Mouse (Mus musculus) spleen, adult 2 months (tissue): ENCODE data around the gene Astn2. TPM values are rescaled to one million over a fixed set of nuclear protein-coding genes. Genes with fewer than 3 reads are reported as not detected.

Source experiments
- DNase-seq, 2 experiments: peaks; one replicate each; pipeline versions ENCODE4 v3.0.0 to v3.0.0-alpha.2; 2012 to 2021; ENCODE audit warnings: low spot score in 2 of 2, low read depth in 1 of 2
- H3K27ac ChIP-seq: fragments of 200-500 bp; 2 replicates; pipeline ENCODE4 v1.5.1; 2012; ENCODE audit warnings: low read length, inconsistent platforms; ENCODE audit not compliant: insufficient read depth
- H3K27me3 ChIP-seq: fragments of 200-500 bp; 2 replicates; pipeline ENCODE4 v1.6.1; 2012; ENCODE audit warnings: mild to moderate bottlenecking, moderate library complexity, low read length, inconsistent platforms; ENCODE audit not compliant: control insufficient read depth, insufficient read depth
- H3K36me3 ChIP-seq: fragments of 200-500 bp; 2 replicates; pipeline ENCODE4 v1.6.1; 2012; ENCODE audit warnings: mild to moderate bottlenecking, low read length, inconsistent platforms; ENCODE audit not compliant: control insufficient read depth, insufficient read depth
- H3K4me1 ChIP-seq: fragments of 200-500 bp; 2 replicates; pipeline ENCODE4 v1.6.1; 2011; ENCODE audit warnings: inconsistent platforms; ENCODE audit not compliant: control insufficient read depth, insufficient read depth, insufficient read length
- H3K4me3 ChIP-seq: fragments of 200-500 bp; 2 replicates; pipeline ENCODE4 v1.5.1; 2011; ENCODE audit warnings: mild to moderate bottlenecking, inconsistent platforms; ENCODE audit not compliant: insufficient read depth, insufficient read length; ENCODE audit errors: extremely low read depth
- CTCF ChIP-seq: fragments of 200-500 bp; IDR thresholded peaks from 2 replicates; pipeline ENCODE4 v1.5.1; 2011; ENCODE audit warnings: mild to moderate bottlenecking, inconsistent platforms; ENCODE audit not compliant: insufficient read depth, insufficient read length, insufficient replicate concordance; ENCODE audit errors: extremely low read depth
- POLR2A ChIP-seq: fragments of 200-500 bp; IDR thresholded peaks from 2 replicates; pipeline ENCODE4 v1.6.1; 2011; ENCODE audit warnings: low read depth, low read length, inconsistent platforms
- WGBS: fragments of 180-500 bp; shearing (Covaris S2); methylation state at CpG from one replicate; pipeline ENCODE4 v1.1.7; 2018; 5-methylcytosine and 5-hydroxymethylcytosine counted together
- polyA plus RNA-seq: library from polyadenylated mRNA; depleted of rRNA; stranded (reverse); fragments of >200 nt; gene quantifications from 2 replicates; pipeline ENCODE4 v1.2.3, GENCODE M21; 2012

The Astn2 gene
- polyA plus RNA-seq, 1 experiment = 3.9 TPM

GRCm38 (mm10) chr4:65672294-65672693 is 732.1 kb downstream of the Astn2 start:
- Histone ChIP-seq H3K4me3 (no peak overlapping the region), H3K27me3 (no peaks in the 10 kb centered on the region), H3K4me1 (no peaks in the 10 kb centered on the region), H3K27ac (no peak overlapping the region), H3K36me3 (no peaks in the 10 kb centered on the region)
- 74% methylated on average over 2 of the region's 2 CpGs for WGBS
- TF ChIP-seq CTCF = no peak
- TF ChIP-seq POLR2A = no peak
- DNase-seq = no peak

DNA sequence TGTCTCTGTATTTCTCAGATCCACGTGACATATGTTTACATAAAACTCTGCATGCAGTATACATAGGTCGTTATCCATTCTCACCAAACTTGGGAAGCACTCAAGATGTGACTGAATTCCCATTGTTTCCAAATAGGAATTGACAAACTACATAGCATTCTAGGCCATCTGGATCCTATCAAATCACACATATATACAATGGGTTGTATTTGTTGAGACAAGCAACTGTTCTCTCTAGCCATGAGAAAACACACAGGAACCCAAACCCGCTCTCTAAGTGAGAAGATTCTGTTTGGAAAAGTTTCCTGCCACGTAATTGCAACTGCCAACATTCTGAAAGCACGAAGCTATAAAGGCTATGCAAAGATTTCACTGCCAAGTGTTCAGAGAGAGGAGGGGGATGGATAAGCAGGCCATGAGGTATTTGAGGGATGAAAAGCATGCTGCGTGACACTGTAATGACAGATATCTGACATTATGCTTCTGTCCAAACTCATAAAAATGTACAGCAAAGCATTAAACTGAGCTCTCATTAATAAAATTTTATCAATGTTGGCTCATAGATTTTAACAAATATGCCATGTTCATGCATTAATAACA is 732.7 kb downstream of the Astn2 start:
- WGBS = 75% methylated on average over 6 of the region's 6 CpGs
- Histone ChIP-seq H3K4me1 (no peaks in the 10 kb centered on the region), H3K36me3 (no peaks in the 10 kb centered on the region), H3K4me3 (no peak overlapping the region), H3K27me3 (no peaks in the 10 kb centered on the region), H3K27ac (no peak overlapping the region)
- DNase-seq = no peak
- no peak for TF ChIP-seq CTCF
- TF ChIP-seq POLR2A = no peak

DNA sequence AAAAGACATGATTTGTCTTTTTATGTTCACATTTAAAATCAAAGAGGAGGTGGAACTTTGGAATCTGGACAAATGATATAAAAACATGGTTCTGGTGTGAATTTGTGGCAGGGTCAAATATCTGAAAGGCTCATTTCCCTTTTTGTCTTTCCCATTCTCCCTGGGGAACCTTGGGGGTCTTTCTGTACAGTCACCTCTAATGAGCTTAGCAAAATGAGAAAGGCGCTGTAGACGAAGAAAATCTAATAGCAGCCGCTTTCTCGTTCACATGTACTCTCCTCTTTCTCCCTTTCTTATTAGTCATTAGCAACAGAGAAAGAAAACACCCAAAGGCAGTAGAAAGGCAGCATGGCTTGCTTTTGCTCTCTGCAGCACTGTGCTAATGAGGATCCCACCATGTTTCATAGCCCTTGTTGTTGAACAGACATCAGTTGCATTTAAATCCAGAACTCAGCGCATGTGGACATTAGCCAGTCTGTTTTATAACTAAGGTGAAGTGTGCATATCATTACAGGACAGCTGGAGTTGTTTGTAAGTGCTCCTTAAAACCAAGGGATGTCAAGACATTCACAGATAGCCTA is 737.3 kb downstream of the Astn2 start:
- Histone ChIP-seq H3K27ac (no peak overlapping the region), H3K4me1 (no peaks in the 10 kb centered on the region), H3K4me3 (no peak overlapping the region), H3K36me3 (no peaks in the 10 kb centered on the region), H3K27me3 (no peaks in the 10 kb centered on the region)
- WGBS = 90% methylated on average over 5 of the region's 5 CpGs
- TF ChIP-seq POLR2A = no peak
- TF ChIP-seq CTCF = no peak
- no peak for DNase-seq

DNA sequence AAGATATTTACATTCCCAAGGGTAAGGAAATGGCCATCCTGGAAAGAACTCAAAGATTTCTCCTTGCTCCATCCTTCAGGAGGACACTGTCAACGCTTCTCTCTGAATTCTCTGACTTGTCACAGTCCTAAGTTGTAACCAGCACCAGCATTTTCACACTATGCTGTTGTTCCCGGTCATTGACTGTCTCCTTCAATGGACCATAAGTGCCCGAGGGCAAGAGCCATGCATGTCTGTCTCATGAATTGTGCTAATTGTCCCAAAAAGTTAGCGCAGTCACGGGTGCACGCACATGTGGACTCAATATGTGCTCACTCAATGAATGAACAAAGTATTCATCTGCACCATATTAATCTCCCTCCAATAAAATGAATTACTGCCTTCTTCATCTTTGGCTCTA is 741.2 kb downstream of the Astn2 start:
- TF ChIP-seq POLR2A (no peak), CTCF (no peak)
- H3K27ac ChIP-seq = no peak overlapping the region
- no peaks in the 10 kb centered on the region for H3K4me1 ChIP-seq
- no peak overlapping the region for H3K4me3 ChIP-seq
- no peaks in the 10 kb centered on the region for H3K27me3 ChIP-seq
- 86% methylated on average over 6 of the region's 6 CpGs for WGBS
- DNase-seq = no peak
- no peaks in the 10 kb centered on the region for H3K36me3 ChIP-seq

GRCm38 (mm10) chr4:65654723-65655122 is 749.7 kb downstream of the Astn2 start:
- no peak overlapping the region for H3K27ac ChIP-seq
- peak in 1 of 2 experiments; percentile 4 for DNase-seq
- TF ChIP-seq CTCF (peak; percentile 12; the same call in 1 of the 2 replicates), POLR2A (no peak)
- H3K27me3 ChIP-seq = no peaks in the 10 kb centered on the region
- 2% methylated on average over 2 of the region's 2 CpGs for WGBS
- no peaks in the 10 kb centered on the region for H3K4me1 ChIP-seq
- H3K36me3 ChIP-seq = no peaks in the 10 kb centered on the region
- H3K4me3 ChIP-seq = no peak overlapping the region

DNA sequence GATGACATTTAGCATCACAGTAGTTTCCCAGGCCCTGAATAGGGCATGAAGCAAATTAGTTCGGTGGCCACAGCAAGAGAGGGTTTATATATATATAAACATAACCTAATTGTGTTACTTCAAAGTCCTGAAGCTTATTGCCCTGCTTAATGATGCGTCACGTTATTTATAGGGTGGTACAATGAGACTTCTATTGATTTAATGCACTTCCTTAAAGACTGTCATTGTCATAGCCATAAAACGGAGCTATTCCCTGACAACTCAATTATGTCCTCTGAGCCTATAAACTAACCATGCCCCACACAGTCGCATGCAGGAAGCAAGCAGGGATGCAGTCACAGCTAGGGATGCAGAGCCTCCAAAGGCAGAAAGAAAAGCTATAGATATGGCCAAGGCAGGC is 761.8 kb downstream of the Astn2 start:
- TF ChIP-seq CTCF (no peak), POLR2A (no peak)
- Histone ChIP-seq H3K4me3 (no peak overlapping the region), H3K36me3 (no peaks in the 10 kb centered on the region), H3K27ac (no peak overlapping the region), H3K27me3 (no peaks in the 10 kb centered on the region), H3K4me1 (no peaks in the 10 kb centered on the region)
- DNase-seq = no peak
- 49% methylated on average over 5 of the region's 5 CpGs for WGBS

- no peak overlapping the region for H3K4me3 ChIP-seq
- no peak for DNase-seq
- no peaks in the 10 kb centered on the region for H3K4me1 ChIP-seq
- H3K27ac ChIP-seq = no peak overlapping the region
- 53% methylated on average over 3 of the region's 3 CpGs for WGBS
- H3K27me3 ChIP-seq = no peaks in the 10 kb centered on the region
- no peak for TF ChIP-seq POLR2A
- no peak for TF ChIP-seq CTCF
- H3K36me3 ChIP-seq = no peaks in the 10 kb centered on the region
Measured at GRCm38 (mm10) chr4:65638231-65638630, 766.2 kb downstream of the Astn2 start.
